Mouse (Mus musculus): ENCODE measurements around the gene Nicn1. TPM values are rescaled to one million over a fixed set of nuclear protein-coding genes. Genes with fewer than 3 reads are reported as not detected.
"Not testable (repeated sequence)": the region's sequence is repeated elsewhere in the genome, so short reads cannot be mapped to it uniquely, and the experiment has no call there.

Nicn1 gene
- total and polyA plus RNA-seq, 3 experiments, result 21.0 to 24.1 (median 21.5) TPM

DNA sequence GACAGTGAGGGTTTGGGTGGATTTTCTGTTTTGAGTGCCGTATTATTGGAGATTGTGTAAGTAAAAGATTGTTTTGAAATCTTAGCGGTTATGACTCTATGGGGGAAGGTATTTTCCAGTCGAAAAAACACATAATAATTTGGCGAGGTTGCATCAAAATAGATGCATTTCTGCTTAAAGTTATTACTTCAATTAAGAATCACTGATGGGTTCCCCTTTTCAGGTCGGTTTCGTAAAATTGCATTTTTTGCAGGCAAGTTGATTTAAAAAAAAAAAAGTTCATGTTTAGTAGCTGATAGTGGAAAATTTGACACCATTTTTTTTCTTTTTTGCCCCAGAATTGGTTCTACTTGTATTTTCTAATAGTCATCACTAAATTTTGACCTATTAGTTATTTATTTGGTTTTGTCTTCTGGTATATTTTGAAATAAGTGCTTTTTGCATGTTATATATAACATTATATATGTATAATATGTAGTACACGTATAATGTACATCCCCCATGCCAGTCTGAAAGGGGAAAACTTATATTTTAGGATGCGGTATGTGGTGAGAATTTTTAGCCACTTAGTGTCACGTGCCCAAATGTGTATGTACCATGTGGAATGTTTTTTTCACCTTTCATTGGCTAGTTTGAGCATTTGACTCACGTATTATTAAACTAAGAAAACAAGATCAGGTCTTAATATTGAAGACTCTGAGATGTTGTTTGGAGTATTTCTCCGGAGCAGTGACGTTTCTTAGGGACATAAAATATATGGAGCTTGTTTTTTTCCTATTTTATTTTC is 17.0 kb downstream of the Nicn1 start:
- DNase-seq, result no peak
- peaks cover 46% of the 10 kb centered on the region for H3K36me3 ChIP-seq (ENCODE audit: control insufficient read depth, insufficient read depth, low read length)
- H3K4me1 ChIP-seq (ENCODE audit: control insufficient read depth, insufficient read depth, low read length), result peaks cover 17% of the 10 kb centered on the region
- H3K27me3 ChIP-seq (ENCODE audit: control insufficient read depth, insufficient read depth, low read length), result no peaks in the 10 kb centered on the region
- H3K4me3 ChIP-seq, result peak overlapping the region; percentile 100
- intact Hi-C loops (cut with DNase I), result no loop called here
- H3K27ac ChIP-seq, result peak overlapping the region; percentile 100
- TF ChIP-seq CTCF (IDR thresholded peaks at IDR 0.05) (no peak), POLR2A (IDR thresholded peaks at IDR 0.05; ENCODE audit: insufficient read depth, low read depth, low read length) (no peak), EP300 (IDR thresholded peaks at IDR 0.05; ENCODE audit: insufficient read depth, low read depth, low read length) (no peak)
- whole genome bisulfite sequencing, result 1% methylated on average over 12 of the region's 12 CpGs
- peaks cover 8% of the 10 kb centered on the region for H3K79me2 ChIP-seq (replicated peaks; ENCODE audit: control insufficient read depth, insufficient read depth, low read length)
- peak overlapping the region; percentile 99 for H3K9ac ChIP-seq (ENCODE audit: low read depth, low read length)

DNA sequence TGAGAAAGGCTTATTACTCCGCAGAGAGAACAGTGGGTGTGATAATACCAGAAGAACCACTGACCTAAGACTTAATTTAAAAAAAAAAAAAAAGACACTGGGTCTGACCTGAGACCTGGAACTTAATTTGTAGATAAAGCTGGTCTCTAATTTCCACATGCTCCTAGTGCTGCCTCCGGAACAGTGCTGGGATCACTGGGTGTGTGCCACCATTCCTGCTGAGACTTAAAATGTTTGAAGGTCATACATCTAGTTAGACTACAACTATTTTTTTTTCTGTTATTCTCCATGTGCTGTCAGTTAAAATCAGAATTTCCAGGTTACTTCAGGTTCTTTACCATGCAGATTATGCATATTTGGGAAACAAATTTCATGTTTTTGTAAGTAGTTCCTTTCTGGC is 17.9 kb downstream of the Nicn1 start:
- H3K27me3 ChIP-seq (ENCODE audit: control insufficient read depth, insufficient read depth, low read length), result no peaks in the 10 kb centered on the region
- no peak overlapping the region for H3K9ac ChIP-seq (ENCODE audit: low read depth, low read length)
- WGBS, result 0% methylated on average over 2 of the region's 2 CpGs
- TF ChIP-seq CTCF (IDR thresholded peaks at IDR 0.05) (no peak), EP300 (IDR thresholded peaks at IDR 0.05; ENCODE audit: insufficient read depth, low read depth, low read length) (no peak), POLR2A (IDR thresholded peaks at IDR 0.05; ENCODE audit: insufficient read depth, low read depth, low read length) (no peak)
- peaks cover 53% of the 10 kb centered on the region for H3K36me3 ChIP-seq (ENCODE audit: control insufficient read depth, insufficient read depth, low read length)
- H3K79me2 ChIP-seq (replicated peaks; ENCODE audit: control insufficient read depth, insufficient read depth, low read length), result peaks cover 8% of the 10 kb centered on the region
- peaks cover 19% of the 10 kb centered on the region for H3K4me1 ChIP-seq (ENCODE audit: control insufficient read depth, insufficient read depth, low read length)
- peak overlapping the region; percentile 100 for H3K4me3 ChIP-seq
- H3K27ac ChIP-seq, result peak overlapping the region; percentile 53
- DNase-seq, result no peak
- intact Hi-C loops (cut with DNase I), result loop anchor here (2.0 kb wide), 1 partner anchor 31 kb away; the partner anchor contains the start of gene Gpx1

DNA sequence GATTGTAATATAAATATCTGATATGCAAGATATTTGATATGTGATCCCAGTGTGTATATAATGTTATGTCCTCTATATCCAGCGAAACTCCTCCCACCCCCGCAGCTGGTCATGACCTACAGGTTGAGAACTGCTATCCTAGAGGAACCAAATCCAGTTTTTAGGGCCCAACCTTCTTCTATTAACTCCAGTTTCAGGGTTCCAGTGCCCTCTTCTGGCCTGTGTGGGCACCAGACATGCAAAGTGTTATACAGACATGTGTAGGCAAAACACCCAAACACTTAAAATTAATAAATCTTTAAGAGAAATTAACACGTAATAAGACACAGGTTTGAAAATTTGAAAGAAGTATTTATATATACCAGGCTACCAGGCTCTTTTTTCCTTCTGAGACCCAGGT is 27.3 kb downstream of the Nicn1 start:
- peaks cover 4% of the 10 kb centered on the region for H3K4me1 ChIP-seq (ENCODE audit: control insufficient read depth, insufficient read depth, low read length)
- peaks cover 7% of the 10 kb centered on the region for H3K79me2 ChIP-seq (replicated peaks; ENCODE audit: control insufficient read depth, insufficient read depth, low read length)
- no peak for DNase-seq
- H3K4me3 ChIP-seq, result no peak overlapping the region
- peaks cover 51% of the 10 kb centered on the region for H3K36me3 ChIP-seq (ENCODE audit: control insufficient read depth, insufficient read depth, low read length)
- no peak for TF ChIP-seq POLR2A (IDR thresholded peaks at IDR 0.05; ENCODE audit: insufficient read depth, low read depth, low read length)
- peak; percentile 54 for TF ChIP-seq CTCF (IDR thresholded peaks at IDR 0.05)
- no peak for TF ChIP-seq EP300 (IDR thresholded peaks at IDR 0.05; ENCODE audit: insufficient read depth, low read depth, low read length)
- H3K27me3 ChIP-seq (ENCODE audit: control insufficient read depth, insufficient read depth, low read length), result no peaks in the 10 kb centered on the region
- intact Hi-C loops (cut with DNase I), result no loop called here
- WGBS, result 92% methylated on average over 3 of the region's 3 CpGs
- no peak overlapping the region for H3K9ac ChIP-seq (ENCODE audit: low read depth, low read length)
- no peak overlapping the region for H3K27ac ChIP-seq

DNA sequence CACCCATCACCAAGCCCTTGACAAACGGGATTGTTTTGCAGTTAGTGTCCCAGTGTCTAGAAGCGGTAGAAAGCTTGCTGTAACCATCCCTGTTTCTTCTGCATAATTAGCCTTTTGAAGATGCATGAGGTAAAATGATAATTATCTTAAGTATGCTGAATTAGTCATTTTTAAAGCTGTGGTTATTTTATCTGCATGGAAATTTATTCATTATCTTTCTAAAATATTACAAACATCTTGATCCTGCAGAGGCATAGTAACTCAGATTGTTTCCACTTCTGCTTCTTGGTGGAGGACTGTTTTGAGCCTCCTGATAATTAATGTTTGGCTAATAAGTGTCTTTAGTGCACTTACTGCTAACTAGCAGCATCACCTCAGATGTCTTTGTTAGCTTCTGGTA is 28.2 kb downstream of the Nicn1 start:
- peaks cover 4% of the 10 kb centered on the region for H3K4me1 ChIP-seq (ENCODE audit: control insufficient read depth, insufficient read depth, low read length)
- H3K79me2 ChIP-seq (replicated peaks; ENCODE audit: control insufficient read depth, insufficient read depth, low read length), result peaks cover 10% of the 10 kb centered on the region
- H3K27ac ChIP-seq, result no peak overlapping the region
- H3K9ac ChIP-seq (ENCODE audit: low read depth, low read length), result no peak overlapping the region; the same call in 1 of the 2 replicates
- H3K4me3 ChIP-seq, result no peak overlapping the region
- H3K36me3 ChIP-seq (ENCODE audit: control insufficient read depth, insufficient read depth, low read length), result peaks cover 48% of the 10 kb centered on the region
- intact Hi-C loops (cut with DNase I), result no loop called here
- no peak for DNase-seq
- no peak for TF ChIP-seq POLR2A (IDR thresholded peaks at IDR 0.05; ENCODE audit: insufficient read depth, low read depth, low read length)
- TF ChIP-seq EP300 (IDR thresholded peaks at IDR 0.05; ENCODE audit: insufficient read depth, low read depth, low read length), result no peak
- TF ChIP-seq CTCF (IDR thresholded peaks at IDR 0.05), result no peak
- no peaks in the 10 kb centered on the region for H3K27me3 ChIP-seq (ENCODE audit: control insufficient read depth, insufficient read depth, low read length)
- 55% methylated on average over 2 of the region's 2 CpGs for WGBS

DNA sequence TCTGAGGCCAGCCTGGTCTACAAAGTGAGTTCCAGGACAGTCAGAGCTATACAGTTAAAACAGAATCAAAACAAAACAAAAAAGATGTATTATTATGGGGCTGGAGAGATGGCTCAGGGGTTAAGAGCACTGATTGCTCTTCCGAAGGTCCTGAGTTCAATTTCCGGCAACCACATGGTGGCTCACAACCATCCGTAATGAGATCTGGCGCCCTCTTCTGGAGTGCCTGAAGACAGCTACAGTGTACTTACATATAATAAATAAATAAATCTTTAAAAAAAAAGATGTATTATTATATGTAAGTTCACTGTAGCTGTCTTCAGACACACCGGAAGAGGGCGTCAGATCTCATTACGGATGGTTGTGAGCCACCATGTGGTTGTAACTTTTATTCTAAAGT is 31.8 kb downstream of the Nicn1 start:
- WGBS, result 86% methylated on average over 7 of the region's 7 CpGs
- TF ChIP-seq CTCF (IDR thresholded peaks at IDR 0.05), result peak; percentile 55

DNA sequence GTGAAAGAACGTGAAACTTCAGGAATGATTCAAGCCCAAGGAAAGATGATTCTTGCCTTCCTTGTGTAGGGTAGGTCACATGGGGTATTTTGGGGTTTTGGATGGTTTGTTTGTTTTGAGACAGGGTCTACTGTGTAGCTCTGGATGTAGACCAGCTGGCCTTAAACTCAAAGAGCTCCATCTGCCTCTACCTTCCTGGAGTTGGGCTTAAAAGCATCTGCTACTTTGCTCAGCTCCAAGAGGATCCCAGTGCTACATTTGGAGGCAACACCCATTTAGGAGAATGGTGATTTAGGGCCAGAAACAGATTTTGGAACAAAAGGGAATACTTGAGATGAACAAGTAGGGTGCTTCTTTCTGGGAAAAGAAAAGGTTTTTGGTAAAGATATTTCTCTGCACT is 34.6 kb downstream of the Nicn1 start:
- Histone ChIP-seq H3K4me1 (ENCODE audit: control insufficient read depth, insufficient read depth, low read length) (peaks cover 7% of the 10 kb centered on the region), H3K36me3 (ENCODE audit: control insufficient read depth, insufficient read depth, low read length) (peaks cover 50% of the 10 kb centered on the region), H3K27ac (no peak overlapping the region), H3K79me2 (replicated peaks; ENCODE audit: control insufficient read depth, insufficient read depth, low read length) (peaks cover 10% of the 10 kb centered on the region), H3K9ac (ENCODE audit: low read depth, low read length) (no peak overlapping the region), H3K4me3 (no peak overlapping the region), H3K27me3 (ENCODE audit: control insufficient read depth, insufficient read depth, low read length) (no peaks in the 10 kb centered on the region)
- intact Hi-C loops (cut with DNase I), result no loop called here
- DNase-seq, result no peak
- WGBS, result 80% methylated on average over 1 of the region's 1 CpGs
- TF ChIP-seq CTCF (IDR thresholded peaks at IDR 0.05) (no peak), POLR2A (IDR thresholded peaks at IDR 0.05; ENCODE audit: insufficient read depth, low read depth, low read length) (no peak), EP300 (IDR thresholded peaks at IDR 0.05; ENCODE audit: insufficient read depth, low read depth, low read length) (no peak)

More for the DNA sequence above, 31.8 kb downstream of the Nicn1 start:
- H3K9ac ChIP-seq (ENCODE audit: low read depth, low read length); H3K27me3 ChIP-seq (ENCODE audit: control insufficient read depth, insufficient read depth, low read length); H3K27ac ChIP-seq; H3K4me1 ChIP-seq (ENCODE audit: control insufficient read depth, insufficient read depth, low read length); H3K4me3 ChIP-seq; intact Hi-C loops (cut with DNase I); DNase-seq: not testable (repeated sequence)
- Histone ChIP-seq H3K36me3 (ENCODE audit: control insufficient read depth, insufficient read depth, low read length) (peaks cover 56% of the 10 kb centered on the region), H3K79me2 (replicated peaks; ENCODE audit: control insufficient read depth, insufficient read depth, low read length) (peaks cover 10% of the 10 kb centered on the region)
